Mouse (Mus musculus): Measurements from ENCODE around the gene Ptcd3.
A peak's percentile ranks its signal among the peaks of the same experiment; 100 is the strongest.
"Not testable (repeated sequence)": the region's sequence is repeated elsewhere in the genome, so short reads cannot be mapped to it uniquely, and the experiment has no call there.

Ptcd3 gene

GRCm38 (mm10) chr6:71868809-71869208 is 39.7 kb downstream of the Ptcd3 start:
- peak; percentile 8 for DNase-seq

- DNase-seq: no peak
Measured at GRCm38 (mm10) chr6:71867751-71868150, 40.8 kb downstream of the Ptcd3 start.

GRCm38 (mm10) chr6:71846906-71847305 is 61.6 kb downstream of the Ptcd3 start:
- not testable (repeated sequence) for DNase-seq

GRCm38 (mm10) chr6:71840597-71841290 is 67.8 kb downstream of the Ptcd3 start:
- DNase-seq: no peak

GRCm38 (mm10) chr6:71839815-71840214 is 68.7 kb downstream of the Ptcd3 start:
- DNase-seq: no peak

- no peak for DNase-seq
Measured at GRCm38 (mm10) chr6:71836811-71837210, 71.7 kb downstream of the Ptcd3 start.

GRCm38 (mm10) chr6:71831581-71831960 is 77.0 kb downstream of the Ptcd3 start:
- peak; percentile 98 for DNase-seq

- DNase-seq: peak; percentile 98
Measured at GRCm38 (mm10) chr6:71830690-71831580, 77.6 kb downstream of the Ptcd3 start, which contains the start of gene Immt. Gene Immt, plus strand, starts transcription at chr6:71831331.

Data from lung, postnatal 10 days (tissue).